Mouse (Mus musculus): ENCODE data around the gene Fasl.

The Fasl gene

DNA sequence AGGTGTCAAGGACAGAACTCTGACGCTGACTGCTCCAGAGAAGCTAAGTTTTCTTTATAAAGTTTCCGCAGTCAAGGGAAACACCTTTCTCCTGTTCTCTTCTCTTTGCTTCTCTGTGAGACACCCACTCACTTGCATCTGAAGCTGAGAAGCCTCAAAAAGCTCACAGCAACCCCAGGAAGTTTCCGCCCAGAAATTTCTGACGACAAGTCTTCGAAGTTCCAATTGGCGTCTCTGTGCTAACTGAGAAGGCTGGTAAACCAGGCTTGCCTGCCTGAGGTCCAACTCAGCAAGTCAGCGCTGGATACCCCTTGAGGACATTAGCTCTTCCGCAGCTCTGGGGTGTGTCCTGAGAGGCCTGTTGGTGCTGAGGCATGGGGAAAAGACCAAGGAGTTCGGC is at the start of gene Fasl:
Fasl (minus strand) TSS at position 157 of the 400 bp plus-strand sequence.
- DNase-seq (ENCODE audit: low spot score) = no peak

DNA sequence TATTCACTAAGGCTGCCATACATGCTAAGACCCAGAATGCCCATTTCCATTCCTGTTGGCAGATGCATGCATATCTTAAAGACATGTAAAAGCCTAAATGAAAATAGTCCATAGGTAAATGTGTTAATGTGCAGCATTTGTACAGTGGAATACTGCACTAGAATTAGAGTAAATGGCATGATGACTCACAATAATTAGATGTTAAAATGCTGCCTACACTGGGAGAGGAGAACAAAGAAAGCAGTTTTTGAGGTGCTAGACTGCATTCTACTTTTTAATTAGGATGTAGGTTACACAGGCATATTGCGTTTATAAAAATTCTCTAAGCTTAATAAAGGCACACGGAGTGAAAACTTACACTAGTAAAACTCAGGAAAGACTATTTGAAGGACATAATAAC is 38.4 kb upstream of the Fasl start:
- no peak for DNase-seq (ENCODE audit: low spot score)

DNA sequence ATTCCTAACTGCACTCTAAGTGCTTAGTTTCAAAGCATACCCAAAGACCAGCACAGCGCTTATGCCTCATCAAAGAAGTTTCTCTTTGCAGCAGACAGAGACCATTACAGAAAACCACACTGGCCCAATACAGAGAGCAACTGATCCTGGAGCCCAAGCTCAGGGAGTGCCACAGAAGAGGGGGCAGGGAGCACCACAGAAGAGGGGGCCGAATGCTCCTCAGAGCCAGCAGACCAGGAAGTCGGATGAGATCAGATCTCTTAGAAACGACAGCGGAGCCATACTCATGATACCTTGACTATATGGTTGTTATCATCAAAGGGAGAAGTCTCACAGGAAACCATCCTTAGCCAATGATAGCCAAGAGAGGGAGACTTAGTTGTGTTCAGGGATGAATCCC is 21.1 kb upstream of the Fasl start:
- DNase-seq (ENCODE audit: low spot score) = no peak

DNA sequence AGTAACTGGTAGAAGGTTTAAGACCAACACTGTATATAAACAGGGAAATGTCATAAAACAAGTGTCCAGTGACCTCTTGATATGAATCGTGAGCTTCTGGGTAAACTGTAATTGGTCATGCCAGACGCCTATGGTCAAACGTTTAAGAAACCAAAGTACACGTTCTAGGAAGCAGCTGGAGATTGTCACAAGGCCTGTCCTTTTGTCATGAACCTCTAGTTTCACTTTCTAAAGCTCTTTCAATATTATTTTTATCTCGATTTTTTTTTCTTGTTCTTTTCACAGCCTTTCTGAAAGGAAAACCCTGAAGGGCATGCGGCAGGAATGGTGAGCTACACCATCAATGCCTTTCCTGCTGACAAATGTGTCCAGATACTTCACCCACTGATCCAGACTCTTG is 20.7 kb upstream of the Fasl start:
- DNase-seq (ENCODE audit: low spot score) = no peak

DNA sequence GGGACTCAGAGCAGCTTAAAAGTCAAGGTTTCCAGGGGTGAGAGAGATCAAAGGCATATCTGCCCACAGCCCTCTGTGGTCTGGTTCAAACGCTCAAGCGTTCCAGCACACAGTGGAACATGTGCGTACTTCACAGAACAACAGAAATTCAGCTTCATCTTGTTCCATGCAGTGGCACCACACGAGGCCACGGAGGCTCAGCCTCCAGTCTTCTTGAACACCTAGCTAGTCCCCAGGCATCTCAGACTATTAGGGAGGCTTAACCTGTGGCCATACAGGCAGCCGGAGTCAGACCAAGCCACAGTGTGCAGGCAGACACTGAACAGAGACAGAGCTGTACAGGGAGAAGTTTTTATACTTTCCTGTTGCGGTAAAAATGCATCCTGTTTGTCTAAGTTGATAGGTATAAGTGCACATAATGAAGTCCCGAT is 16.3 kb upstream of the Fasl start:
- DNase-seq (ENCODE audit: low spot score) = no peak

DNA sequence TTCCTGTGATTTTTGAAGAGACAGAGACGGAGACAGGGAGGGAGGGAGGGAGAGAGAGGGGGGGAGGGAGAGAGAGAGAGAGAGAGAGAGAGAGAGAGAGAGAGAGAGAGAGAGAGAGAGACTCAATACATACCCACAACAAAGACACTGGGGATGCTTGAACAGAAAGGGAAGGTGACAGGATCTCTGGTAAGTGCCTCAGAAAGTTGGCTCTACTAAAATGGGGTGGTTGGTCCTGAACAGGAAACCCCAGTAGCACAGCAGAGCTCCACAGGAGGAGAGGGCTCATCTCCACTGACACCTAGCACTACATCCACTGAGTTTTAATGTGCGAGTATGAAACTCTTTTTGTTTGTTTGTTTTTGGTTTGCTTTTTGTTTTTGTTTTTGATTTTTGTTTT is 13.0 kb upstream of the Fasl start:
- DNase-seq (ENCODE audit: low spot score) = no peak

DNA sequence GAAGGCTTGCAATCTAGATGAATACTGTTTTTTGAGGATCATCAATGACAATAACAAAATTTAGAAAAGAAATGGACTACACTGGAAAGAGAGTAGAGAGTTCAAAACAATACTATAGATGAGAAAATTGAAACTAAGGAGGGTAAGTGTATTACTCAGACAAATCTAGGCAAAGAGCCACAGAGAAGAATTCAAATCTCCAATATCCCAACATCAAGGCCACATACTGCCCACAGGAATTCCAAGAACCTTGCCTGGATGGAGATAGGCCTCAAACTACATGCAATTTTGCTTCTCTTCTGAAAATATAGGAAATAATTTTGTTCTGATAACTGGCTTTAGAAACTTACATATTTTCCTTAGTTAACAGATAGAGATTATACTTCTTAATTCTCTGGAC is 12.0 kb upstream of the Fasl start:
- no peak for DNase-seq (ENCODE audit: low spot score)

DNA sequence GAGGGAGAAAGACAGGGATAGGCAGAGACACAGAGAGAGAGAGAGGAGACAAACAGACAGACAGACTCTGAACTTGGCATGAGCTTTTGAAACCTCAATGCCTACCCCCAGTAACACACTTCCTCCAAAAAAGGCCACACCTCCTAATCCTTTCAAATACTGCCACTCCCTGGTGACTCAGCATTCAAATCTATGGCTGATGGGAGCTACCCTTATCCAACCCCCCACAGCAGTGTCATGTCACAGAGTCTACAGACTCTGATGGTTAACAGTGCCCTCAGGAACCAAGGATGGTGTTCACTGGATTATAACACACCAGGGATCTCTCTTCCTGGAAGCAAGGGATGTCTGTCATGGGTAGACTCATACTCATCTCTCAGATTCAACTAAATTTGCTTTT is 11.5 kb upstream of the Fasl start:
- DNase-seq (ENCODE audit: low spot score) = no peak

DNA sequence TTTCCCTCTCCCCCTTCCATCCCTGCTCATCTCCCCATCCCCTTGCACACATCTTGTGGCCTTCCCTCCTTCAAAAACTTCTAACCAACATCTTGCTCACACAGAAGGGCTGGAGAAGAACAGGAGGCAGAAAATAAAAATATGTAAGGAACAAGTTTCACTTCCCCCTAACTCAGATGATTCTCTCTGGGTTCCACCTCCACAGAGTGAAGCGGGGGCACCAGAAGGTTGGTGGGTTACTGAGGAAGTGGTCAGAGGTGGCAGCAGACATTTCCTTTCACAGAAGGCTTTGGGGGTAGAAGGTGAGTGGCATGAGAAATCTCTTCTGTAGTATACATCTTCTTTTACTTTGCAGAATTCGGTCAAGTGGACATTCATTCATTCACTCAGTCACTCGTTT is 10.6 kb upstream of the Fasl start:
- DNase-seq (ENCODE audit: low spot score) = no peak

DNA sequence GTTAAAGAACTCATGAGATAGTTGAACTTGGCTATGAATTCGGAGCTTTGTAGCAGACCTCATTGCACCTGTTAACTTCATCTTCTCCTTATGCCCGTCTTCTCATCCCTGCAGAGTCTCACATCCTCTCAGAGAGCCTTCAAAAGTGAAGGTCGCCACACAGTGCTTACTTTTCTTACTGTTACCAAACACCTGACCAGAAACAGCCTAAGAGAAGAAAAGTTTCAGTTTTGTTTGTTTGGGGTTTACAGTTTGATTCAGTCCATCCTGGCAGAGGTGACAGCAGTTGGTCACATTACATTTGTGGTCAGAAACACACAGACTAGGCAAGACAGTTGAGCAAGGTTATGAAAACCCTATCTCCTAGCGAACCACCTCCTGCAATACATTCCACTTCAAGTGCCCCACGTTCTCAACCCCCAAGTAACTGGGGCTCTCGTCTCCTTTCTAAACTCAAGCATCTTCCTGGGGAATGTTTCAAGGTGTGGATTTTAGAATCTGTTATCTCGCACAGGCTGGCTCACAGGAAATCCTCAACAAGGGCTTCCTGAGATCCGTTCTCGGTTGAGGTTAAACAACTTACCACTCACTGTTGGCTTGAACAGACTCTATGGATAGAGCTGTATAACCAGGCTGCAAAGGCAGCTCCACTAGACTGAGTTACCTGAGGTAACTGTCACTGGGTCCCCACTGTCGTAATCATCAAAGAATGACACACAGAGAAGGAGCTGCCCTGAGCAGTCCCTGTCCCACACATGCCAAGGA is 6.3 kb upstream of the Fasl start:
- no peak for DNase-seq (ENCODE audit: low spot score)

DNA sequence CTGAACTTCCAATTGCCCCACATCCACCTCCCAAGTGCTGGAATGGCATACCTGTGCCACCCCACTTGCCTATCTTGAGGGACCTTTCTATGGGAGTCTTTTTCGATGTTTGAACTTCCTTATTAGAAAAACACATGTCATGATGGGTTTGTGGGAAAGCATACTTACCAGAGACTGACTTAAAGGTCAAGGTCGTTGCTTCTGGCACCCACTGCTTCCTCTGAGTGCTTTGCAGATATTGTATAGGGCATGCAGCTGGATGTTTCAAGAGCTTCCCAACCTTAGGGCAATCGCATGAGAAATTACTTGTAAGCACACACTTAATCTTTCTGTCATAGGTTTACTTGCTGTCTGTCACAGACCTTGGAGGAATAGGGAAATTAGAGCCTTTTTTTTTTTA is 5.0 kb upstream of the Fasl start:
- no peak for DNase-seq (ENCODE audit: low spot score)

DNA sequence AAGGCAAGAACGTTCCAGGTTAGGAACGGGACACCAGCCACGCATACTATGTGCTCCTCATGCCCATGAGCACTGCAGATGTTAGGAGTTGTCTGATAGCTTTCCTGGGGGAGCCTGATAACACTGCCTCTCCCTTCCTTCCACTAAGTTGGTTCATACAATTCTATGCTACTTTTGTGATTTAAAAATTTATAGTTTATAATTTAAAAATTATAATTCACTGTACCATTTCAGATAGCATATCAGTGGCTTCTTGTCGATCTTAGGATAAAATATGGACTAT is 4.3 kb upstream of the Fasl start:
- DNase-seq (ENCODE audit: low spot score) = no peak

DNA sequence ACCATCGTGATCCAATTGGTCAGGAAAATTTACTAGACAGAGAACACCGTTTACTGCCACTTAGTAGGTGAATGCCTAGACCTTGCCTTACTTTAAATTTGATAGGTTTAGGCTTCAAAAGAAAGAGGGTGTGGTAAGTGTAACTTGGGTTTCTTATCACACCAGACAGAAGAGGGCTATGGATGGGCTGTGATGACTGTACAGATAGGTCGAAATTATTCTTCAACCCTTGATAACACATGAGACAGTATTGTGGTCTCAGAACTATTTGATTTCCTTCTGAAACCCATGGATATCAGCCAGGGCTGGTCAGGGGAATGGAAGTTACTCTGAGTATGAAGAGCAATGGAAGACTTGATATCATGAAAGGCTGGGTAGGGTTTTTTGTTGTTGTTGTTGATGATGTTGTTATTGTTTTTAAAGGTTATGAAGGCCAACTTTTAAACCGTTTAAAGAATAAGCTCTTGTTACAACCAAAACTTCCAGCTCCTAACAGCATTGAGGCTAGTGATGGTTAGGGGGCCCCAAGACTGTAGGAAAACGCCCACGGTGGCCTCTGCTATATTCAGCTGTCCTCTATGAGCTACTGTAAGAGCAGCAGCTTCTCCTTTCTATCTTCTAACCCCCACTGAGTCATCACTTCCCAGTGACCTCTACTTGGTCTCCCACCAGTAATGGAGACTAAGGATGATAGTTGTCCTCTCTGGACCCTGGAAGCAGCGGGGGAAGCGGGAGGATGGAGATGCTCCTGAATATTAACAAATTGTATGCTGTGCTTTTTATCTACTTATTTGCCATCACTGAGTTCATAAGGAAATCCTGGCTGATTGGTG is 3.8 kb upstream of the Fasl start:
- no peak for DNase-seq (ENCODE audit: low spot score)

DNA sequence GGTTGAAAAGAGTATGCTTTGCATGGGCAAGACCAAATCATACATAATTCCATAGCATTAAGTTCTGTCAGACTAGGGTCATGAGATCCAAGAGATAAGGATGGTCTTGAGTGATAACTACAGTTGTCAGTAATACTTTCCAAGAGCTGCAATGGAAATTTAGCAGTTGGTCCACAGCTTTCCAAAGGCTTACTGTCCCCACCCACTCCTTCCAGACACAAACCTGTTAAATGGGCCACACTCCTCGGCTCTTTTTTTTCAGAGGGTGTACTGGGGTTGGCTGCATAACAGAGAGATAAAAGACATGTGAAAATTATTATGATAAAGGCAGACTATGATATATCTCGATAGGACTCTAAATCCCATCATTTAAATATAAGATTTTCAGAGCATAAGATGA is 5.6 kb downstream of the Fasl start:
- no peak for DNase-seq (ENCODE audit: low spot score)

DNA sequence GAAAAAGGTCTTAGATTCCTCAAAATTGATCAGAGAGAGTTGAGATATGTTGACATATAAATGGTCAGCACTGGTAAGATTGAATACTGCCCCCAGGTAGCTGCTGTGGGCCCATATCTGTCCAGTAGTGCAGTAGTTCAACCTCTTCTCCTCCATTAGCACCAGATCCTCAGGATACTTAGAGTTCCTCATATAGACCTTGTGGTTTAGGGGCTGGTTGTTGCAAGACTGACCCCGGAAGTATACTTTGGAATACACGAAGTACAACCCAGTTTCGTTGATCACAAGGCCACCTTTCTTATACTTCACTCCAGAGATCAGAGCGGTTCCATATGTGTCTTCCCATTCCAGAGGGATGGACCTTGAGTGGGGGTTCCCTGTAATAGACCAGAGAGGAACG is 6.7 kb downstream of the Fasl start:
- DNase-seq (ENCODE audit: low spot score) = no peak

DNA sequence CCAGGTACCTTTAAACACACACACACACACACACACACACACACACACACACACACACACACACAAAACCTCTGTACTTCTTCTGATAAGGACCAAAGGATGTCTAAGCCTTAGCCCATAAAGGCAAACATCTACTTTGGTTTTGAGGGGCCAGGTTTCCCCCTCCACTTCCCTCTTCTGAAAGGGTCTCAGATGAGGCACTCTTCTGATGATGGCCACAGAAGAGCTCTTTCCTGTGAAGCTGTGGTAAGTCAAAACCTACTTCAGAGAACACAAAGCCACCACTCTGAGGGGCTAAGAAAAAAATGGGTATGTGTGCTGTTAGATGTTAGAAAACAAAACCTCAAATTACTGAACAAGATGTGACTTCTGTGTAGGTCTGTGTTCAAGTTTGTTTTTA is 9.2 kb downstream of the Fasl start:
- DNase-seq (ENCODE audit: low spot score) = no peak

DNA sequence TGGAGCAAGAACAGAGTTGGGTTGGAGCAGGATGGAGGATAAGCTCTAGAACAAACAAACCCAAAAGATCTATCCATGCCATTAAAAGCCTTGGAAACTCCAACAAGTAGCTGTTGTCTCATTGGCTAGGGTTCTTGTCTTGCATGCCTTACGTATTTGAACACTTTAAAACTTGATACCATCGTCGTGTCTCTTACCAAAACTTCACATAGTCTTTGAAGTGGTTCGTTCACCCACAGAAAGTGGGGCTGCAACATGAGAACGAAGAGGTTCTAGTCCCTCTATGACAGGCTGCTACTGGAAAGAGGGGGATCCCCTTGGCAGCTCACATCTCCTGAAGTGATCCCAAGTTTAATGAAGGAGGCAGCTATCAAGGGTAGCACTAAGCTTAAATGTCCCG is 13.1 kb downstream of the Fasl start:
- DNase-seq (ENCODE audit: low spot score) = no peak

DNA sequence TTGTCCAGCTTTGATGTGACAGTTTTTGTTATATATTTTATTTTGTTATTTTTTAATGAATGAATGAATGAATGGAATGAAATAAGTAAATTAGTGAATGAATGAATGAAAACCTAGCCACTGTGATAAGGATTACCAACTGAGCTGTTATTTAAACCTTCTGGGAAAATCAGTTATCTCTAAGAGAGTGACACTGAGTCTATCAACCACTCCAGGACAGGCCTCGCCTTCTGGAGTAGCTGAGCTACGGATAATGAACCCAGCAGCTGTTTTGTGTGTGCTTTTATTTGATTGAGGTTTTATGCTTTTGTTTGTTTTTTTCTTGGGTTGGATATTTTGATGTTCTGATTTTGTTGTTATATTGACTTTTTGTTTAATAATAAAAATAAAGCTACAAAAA is 17.0 kb downstream of the Fasl start:
- DNase-seq (ENCODE audit: low spot score) = no peak

DNA sequence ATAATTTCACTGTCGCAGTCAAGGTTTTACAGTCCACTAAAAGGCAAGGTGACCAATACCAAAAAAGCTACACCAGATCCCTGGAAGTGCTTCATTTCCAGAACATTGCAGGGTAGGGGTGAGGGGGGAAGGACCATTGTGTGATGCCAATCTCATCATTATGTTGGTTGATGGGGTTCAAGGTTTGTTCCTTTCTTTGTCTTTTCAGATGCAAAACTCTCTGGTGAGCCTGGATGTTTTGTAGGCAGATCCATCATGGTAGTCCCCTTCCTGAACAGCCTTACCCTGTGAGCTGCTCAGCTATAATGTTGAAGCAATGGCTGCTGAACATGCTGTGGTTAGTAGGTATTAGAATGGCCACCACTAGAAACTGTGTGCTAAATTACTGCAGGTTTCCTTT is 19.0 kb downstream of the Fasl start:
- no peak for DNase-seq (ENCODE audit: low spot score)

DNA sequence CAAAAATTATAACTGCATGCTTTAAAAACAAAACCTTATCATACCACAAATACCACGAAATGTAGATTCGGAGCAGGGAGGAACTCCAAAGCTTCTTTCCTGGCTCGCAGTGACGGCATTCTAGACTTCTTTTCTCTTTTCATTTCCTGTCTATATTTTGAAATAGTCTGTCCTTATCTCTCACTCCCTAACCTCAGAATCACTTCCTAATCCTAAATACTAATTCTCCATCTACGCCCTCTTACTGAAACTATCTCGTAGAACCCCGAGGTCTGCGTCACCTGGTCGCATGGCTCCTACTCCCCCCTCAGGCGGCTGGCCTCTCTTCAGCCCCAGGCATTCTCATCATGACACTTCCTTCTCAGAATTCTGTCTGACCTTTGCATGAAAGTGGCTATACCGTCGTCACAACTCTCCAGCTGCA is 21.2 kb downstream of the Fasl start:
- no peak for DNase-seq (ENCODE audit: low spot score)

DNA sequence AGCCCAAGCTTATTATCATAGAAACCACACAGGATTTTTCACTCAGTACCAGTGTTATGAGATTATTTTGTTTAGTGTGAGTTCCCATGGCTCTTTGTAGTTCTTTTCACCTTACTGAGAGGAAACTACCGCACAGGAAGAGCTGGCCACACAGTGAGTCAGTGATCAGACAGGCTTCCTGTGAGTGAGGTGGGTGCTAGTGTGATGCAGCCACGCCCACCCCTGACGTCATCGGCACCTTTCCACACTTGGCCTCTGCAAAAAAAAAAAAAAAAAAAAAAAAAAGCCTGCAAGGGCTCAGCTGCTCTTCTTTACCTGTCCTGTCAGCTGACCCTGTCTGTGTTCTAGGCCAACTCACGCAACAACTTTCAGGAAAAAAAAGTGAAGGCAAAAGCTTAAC is 21.6 kb downstream of the Fasl start:
- no peak for DNase-seq (ENCODE audit: low spot score)

DNA sequence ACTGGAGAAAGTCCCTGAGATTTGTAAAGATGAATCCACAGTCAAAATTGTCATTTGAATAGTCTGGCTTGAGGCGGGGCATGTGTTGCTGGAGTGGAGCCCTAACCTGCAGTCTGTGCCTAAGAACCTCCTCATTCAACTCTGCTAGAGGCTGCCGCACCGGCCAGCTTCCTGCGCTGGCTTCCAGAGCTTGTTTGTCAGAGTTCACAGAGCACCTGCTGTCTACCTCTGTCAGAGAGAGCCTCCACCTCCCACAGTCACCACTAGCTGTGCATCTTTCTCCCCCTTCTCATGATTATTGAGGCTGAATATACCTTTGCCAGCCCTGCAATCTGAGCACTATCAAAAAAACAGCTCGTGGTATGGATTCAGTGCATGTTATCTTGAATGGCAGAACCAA is 22.4 kb downstream of the Fasl start:
- no peak for DNase-seq (ENCODE audit: low spot score)

DNA sequence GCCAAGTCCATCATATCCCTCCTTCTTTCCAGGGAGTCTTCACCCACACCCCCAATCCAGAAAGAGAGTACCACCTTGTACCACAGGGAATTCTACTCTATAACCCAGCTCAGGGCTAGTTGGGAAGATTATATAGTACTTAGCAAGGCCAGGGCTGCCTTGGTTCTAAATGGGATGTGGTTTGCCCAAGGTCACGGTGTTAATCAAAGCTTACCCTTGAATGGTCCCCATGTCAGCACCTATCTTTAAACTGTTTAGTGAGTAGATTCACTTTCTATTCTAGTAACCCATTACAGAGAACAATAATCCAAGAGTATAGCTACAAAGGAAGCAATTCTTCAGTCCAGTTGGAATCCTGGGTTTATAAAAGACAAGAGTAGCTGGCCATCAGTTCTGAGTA is 23.3 kb downstream of the Fasl start:
- no peak for DNase-seq (ENCODE audit: low spot score)

DNA sequence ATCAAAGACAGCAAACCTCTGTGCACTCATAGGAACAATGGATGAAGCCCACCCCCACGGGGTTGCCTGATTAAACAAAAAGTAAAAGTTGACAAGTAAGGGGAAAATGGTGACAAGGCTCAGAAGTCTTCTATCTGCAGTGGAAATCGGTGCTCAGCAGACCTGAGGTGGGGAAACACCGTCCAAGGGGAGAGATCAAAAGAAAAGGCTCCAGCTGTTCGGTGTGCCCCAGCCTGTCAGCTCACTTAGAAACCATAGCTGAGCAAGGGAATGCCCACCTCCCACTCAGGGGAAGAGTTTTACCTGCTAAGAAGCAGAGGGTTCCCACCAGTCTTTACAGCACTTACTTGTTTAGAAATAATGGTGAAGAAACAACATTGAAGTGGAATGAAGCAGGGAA is 26.7 kb downstream of the Fasl start:
- no peak for DNase-seq (ENCODE audit: low spot score)
